Mouse (Mus musculus) splenic B cell, adult 2 months (primary cell): ENCODE data around the gene Adamts6.

Source experiments
- DNase-seq: peaks from one replicate; pipeline ENCODE4 v3.0.0-alpha.2; 2011; ENCODE audit warnings: low read depth, low spot score
- H3K27me3 ChIP-seq: 2 replicates; pipeline ENCODE4 v1.6.1; 2012; ENCODE audit warnings: mild to moderate bottlenecking, low read length, moderate library complexity, mixed read lengths; ENCODE audit not compliant: control insufficient read depth, poor library complexity, insufficient read depth, severe bottlenecking
- H3K36me3 ChIP-seq: 2 replicates; pipeline ENCODE4 v1.6.1; 2012; ENCODE audit warnings: mild to moderate bottlenecking, low read length, moderate library complexity, mixed read lengths; ENCODE audit not compliant: control insufficient read depth, poor library complexity, insufficient read depth, severe bottlenecking

The Adamts6 gene

DNA sequence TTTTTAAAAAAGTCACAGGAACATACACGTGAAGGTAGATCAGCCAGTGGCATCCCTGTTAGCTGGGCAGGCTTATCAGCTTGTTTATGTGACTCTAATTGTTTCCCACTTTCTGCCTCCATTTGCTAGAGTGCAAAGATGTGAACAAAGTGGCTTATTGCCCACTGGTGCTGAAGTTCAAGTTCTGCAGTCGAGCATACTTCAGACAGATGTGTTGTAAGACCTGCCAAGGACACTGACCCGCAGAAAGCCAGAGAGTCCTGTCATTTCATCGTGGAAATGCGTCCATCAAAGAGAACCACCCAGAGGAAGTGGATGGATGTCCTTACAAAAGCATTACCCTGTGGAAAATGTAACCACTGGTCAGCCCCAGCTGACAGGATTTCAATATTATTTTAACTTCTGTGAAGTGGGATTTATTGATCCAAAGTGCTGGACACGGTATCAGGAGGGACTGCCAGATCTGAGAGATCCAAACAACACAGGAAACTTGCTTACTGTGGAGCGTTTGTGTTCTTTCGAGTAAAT lies 205.9 kb downstream of the Adamts6 start:
- H3K36me3 ChIP-seq, result 0 out of 2 replicates have a peak, but pooled peaks cover 4% of the 10 kb centered on the region
- no peaks in the 10 kb centered on the region for H3K27me3 ChIP-seq
- DNase-seq, result no peak

DNA sequence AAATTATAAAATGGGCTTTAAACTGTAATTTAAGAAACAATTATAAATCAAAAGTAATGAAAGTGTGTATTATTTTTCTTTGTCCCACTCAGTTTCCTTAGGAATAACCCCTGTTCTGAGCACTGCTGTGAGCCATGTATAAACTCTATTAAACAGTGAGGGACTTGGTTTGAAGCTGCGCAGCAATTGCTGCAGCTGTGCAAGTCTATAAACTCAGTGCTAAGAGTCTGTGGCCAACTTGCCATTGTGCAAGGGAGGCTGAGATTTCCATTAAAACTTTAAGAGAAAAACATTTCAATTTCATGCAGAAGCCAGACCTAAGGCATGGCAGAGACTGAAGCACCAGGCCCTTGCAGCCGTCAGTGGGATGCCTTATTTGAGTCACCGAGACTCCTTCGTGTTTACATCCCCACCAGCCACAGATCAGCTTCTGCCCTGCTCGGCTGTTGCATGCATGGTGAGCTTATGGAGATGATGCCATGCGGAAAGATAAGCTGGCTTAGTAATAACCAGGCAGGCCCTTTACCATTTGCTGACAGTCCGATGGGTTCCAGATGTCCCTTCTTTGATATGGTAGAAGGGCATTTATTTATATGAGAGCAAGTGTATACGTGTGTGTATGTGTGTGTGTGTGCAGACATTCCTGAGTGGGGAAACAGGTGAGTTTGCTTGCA lies 206.7 kb downstream of the Adamts6 start:
- no peak for DNase-seq
- Histone ChIP-seq H3K36me3 (0 out of 2 replicates have a peak, but pooled peaks cover 4% of the 10 kb centered on the region), H3K27me3 (no peaks in the 10 kb centered on the region)

DNA sequence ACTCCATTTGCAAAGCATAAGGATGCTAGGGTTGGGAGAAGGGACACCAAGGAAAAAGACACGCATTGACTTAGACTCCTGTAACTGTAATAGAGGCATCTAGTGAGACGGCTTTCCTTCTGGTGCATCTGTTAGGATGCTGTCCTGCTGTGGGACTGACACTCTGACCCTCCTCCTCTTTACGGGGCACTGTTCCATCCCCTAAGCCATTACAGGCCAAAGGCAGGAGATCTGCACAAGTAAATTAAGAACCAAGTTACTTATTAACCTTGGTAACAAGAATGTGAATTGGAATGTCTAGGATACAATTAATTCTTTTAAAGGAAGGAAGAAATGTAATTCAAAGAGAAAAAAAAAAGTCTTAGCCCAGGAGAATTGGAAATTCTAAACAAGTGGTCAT lies 210.0 kb downstream of the Adamts6 start:
- no peak for DNase-seq
- Histone ChIP-seq H3K36me3 (0 out of 2 replicates have a peak, but pooled peaks cover 4% of the 10 kb centered on the region), H3K27me3 (no peaks in the 10 kb centered on the region)

DNA sequence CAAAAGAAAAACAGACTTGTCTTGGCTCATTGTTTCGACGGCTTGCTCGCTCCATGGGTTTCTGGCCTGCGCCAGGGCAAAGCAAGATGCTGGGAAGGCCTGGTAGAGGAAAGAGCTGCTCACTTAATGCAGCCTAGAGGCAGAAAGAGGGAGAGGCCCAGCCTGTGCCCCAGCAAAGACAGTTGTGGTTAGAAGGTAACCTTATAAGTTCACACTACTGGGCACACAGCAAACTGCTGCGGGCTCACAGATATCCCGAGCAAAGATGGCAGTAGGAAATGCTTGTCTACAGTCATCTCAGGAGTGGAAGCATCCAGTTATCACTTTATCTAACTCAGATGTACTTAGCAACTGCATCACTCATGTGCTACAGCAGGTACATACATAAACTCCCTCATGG lies 211.0 kb downstream of the Adamts6 start:
- Histone ChIP-seq H3K36me3 (0 out of 2 replicates have a peak, but pooled peaks cover 2% of the 10 kb centered on the region), H3K27me3 (no peaks in the 10 kb centered on the region)
- DNase-seq, result no peak

DNA sequence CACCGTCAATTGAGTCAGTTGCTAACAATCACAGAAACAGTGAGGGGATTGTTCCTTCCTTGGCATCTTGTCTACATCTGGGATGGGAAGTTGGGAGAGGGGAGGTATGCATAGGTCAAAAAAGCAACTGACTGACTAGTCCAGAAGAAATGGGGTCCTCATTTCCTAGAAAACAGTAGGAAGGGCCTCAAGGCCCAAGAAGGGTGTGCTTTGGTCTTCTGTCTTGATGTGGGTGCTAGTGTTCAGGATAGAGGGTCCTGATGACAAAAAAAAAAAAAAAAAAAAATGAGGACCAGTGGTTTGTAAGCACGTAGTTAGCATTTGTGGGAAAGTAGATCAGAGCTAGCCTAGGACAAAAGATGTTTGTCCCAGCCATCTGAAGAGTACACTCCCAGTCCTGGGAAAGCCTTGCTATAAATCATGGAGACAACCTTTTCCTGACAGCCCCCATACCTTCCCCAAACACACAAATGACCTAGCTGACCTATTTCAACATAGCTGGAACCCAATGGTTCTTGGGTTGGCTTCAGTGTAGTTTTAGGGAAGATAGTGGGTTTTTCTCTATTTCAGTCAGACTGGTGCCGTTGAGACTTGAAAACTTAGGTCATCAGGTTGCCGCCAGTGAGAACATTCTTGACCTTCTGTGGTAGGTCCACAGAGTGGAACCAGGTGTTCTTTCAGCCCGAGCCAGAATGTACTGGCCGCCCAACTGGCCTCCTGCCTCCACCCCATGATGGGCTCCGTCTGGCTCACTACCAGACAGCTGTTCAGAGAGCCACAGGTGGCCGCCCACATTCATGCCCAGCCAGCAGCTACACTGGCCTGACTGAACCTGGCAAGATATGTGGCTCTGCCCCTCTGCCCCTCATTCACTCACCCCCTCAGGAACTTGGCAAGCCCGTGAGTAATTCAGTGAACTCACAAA lies 211.7 kb downstream of the Adamts6 start:
- no peaks in the 10 kb centered on the region for H3K36me3 ChIP-seq
- no peak for DNase-seq
- no peaks in the 10 kb centered on the region for H3K27me3 ChIP-seq

DNA sequence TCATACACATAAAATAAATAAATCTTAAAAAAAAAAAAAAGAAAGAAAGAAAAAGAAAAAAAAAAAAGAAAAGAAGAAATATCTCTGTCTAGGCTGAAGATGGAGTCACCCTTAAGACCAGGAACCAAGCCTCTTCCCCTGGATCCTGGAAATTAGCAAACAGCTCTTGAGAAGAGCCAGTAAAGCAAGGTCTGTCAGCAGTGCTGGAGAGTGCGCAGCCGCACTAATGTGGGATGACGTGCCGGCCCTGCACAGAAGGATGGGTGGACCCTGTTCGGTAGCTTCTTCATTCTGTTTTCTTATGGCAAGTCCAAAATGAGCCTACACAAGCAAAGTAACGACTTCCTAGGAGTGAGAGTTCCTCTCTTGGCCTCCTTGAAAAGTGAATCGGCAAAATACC lies 214.8 kb downstream of the Adamts6 start:
- Histone ChIP-seq H3K27me3 (no peaks in the 10 kb centered on the region), H3K36me3 (no peaks in the 10 kb centered on the region)
- no peak for DNase-seq

DNA sequence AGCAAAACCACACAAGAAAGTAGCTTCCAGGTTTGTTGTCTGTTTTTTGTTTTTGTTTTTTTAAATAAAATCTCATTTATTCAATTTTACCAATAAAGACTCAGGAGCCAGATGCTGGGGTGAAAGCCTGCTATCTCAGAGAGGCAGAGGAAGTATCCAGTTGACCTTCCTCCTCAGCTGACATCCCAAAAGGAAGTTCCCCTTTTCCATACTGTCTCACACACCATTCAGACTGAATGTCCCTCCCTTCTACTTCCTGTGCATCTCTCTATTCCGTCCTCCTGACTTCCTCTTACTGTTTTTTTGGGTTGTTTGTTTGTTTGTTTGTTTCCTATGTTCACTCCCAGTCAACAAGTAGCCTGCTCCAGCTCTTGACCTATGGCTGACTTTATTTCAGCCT lies 216.4 kb downstream of the Adamts6 start:
- DNase-seq, result no peak
- Histone ChIP-seq H3K27me3 (no peaks in the 10 kb centered on the region), H3K36me3 (no peaks in the 10 kb centered on the region)

DNA sequence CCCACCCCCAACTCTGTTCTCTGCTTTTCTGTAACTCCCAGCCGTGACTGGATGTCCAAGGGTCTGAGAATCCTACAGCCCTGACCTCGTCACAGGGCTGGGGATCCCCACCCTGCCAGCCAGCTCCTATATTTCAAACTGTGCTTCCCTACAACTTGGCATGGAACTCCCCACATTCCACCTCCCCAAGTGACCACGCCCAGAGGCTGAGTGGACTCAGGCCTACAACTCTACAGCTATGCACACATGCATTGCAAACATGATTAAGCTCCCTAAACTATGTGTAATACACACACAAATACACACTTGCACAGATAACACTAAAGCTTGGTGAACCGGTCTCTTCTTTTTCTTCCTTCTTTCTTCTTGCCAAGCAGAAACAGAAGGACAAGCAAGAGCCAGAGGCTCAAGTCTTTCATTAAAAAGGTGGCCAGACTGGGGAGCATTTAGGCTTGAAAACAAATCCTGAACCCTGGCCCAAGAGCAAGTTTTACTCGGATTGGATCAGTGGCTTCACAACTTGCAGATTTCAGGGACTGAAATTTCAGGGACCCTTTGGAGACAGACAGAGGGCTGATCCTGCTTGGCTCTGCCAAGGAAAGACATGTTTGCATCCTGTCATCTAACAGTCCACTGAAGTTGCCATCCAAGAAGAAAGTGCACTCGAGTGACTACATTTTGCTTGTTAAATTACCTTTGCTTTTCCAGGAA lies 218.7 kb downstream of the Adamts6 start:
- H3K27me3 ChIP-seq, result no peaks in the 10 kb centered on the region
- DNase-seq, result no peak

DNA sequence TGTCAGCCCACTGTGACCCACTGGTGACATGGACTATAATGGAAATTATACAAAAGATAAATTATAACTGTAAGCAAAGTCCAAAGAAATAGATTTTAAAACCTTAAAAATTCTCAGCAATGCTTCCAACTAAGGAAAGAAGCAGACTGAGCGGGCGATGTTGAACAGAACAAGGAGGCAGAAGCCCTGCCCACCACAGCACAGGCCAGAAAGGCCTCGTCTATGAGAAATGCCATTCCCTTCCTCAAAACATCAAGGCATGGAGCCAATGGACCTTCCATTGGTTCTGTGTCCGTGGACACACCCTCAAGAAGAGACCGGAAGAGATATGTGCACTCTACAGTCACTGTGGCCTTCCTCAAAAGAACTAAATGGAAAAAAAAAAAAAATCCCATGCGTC lies 220.0 kb downstream of the Adamts6 start:
- Histone ChIP-seq H3K36me3 (no peaks in the 10 kb centered on the region), H3K27me3 (no peaks in the 10 kb centered on the region)
- no peak for DNase-seq

More for the DNA sequence above, 218.7 kb downstream of the Adamts6 start:
- H3K36me3 ChIP-seq, result no peaks in the 10 kb centered on the region

DNA sequence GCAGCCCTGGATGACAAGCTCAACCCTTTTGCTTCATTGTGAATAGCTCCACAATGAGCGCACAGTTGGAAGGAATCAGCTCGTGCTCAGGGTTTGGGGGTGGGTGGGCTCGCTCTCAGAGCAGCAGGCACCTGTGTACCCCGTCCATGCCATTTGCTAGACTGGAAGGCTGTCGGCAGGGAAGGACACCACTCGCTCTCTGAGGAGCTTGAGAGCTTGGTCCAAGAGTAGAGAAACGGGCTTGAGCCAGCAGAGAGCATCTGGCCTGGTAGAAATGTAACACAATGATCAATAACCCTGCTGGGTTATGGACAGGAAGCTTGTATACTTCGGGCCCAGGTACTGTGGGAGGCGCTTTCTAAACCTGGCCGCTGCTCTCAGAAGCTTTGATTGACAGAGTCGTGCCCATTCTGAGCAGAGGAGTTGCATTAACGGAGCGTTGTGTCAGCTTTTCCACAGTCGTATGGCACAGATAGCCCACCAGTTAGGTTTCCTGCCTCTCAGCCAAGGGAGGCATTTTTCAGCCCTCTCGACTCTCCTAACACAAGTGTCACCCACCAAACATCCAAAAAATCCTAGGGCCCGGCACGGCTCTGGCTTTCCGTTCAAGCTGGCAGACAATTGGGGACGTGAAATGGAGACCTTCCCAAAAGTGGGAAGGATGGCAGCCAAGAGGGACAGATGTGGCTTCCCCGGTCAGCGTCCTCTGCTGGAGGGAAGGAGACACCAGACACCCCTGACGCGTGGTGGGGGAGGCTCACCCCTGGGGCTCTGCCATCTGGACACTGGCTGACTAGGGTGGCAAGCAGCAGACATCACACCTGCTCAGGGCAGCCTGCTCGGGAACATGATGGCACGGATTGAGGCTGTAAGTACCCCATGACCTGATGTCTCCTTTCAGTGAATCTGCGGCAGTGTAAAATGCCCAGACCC lies 222.2 kb downstream of the Adamts6 start:
- no peak for DNase-seq
- no peaks in the 10 kb centered on the region for H3K27me3 ChIP-seq
- H3K36me3 ChIP-seq, result no peaks in the 10 kb centered on the region

DNA sequence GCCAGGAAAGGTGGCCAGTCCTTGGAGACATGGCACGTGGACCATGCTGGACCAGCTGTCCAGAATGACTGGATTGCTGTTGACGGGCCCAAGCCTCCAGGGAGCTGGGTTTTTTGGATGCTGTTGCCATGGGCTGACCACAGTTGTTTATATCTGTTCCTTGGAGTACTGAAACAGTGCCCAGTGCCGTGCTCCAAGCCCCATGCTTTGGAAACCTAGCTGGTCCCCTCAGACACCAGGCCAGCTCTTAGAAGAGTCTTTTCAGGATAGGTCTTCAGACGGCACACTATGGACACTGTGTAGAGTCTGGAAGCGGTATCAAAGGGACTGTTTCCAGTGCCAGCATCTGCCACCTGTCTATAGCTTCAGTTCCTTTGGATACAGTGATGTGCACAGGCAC lies 223.1 kb downstream of the Adamts6 start:
- H3K27me3 ChIP-seq, result no peaks in the 10 kb centered on the region
- H3K36me3 ChIP-seq, result no peaks in the 10 kb centered on the region
- no peak for DNase-seq

DNA sequence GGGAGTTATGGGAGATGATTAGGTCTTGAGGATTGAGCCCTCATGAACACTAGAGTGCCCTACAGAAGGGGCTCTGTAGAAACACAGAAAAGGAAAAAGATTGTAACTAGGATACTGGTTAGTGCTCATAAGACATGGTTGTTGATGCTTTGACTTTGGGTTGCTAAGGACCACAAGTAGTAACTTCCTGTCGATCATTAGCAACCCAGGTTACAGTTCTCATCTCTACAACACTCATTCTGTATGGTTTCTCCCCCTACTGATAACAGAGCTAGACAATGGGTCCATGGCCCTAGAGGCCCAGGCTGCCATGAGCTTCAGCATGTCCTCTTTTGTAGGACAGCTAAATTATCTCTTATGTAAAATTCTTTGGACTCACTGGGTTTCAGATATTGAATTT lies 227.4 kb downstream of the Adamts6 start:
- Histone ChIP-seq H3K36me3 (no peaks in the 10 kb centered on the region), H3K27me3 (no peaks in the 10 kb centered on the region)
- DNase-seq, result no peak

DNA sequence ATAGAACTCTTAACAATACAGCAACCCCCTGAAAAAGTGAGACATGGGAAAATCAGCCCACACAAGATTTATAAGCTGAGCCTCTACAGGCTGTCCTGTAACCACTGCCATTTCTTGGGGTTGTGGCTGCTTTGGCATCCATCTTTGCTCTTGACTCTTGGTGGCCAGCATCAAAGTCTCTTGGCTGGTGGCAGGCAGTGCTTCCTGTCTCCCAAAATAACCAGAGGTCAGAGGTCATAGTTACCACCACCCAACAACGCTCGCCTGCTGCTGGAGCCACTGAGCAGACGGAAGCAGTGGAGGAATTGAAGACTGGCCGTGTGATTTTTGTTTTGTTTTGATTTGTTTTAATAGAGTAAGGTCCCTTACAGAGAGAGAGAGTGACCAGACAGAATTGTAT lies 228.5 kb downstream of the Adamts6 start:
- no peaks in the 10 kb centered on the region for H3K36me3 ChIP-seq
- H3K27me3 ChIP-seq, result no peaks in the 10 kb centered on the region
- no peak for DNase-seq
